Mouse (Mus musculus): ENCODE measurements at regions not wholly inside any gene's neighbourhood (a gene's known extent, or its start where the extent isn't known, plus 50 kb on each side); places are given as distances from the start of the nearest gene placed in this dataset.
"Not testable (repeated sequence)": the region's sequence is repeated elsewhere in the genome, so short reads cannot be mapped to it uniquely, and the experiment has no call there.

DNA sequence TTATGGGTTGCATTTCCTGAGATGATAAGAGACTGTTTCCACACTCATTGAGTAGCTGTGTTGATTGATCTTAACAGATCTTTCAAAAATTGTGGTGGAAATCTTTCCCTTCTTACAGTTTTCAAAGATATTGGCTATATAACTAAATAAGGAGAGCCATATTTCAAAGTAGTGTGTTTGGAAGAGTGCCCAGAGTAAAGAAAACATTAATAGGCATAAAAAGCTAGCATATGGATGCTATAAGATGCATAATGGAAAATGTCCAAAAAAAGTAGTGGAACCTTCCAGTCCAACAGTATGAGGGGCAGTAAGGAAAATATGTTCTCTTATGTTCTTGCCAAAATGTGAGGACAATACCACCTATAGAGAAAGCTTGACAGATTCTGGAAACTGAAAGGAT is 137.2 kb upstream of the Speer3 start:
- no peak for DNase-seq

DNA sequence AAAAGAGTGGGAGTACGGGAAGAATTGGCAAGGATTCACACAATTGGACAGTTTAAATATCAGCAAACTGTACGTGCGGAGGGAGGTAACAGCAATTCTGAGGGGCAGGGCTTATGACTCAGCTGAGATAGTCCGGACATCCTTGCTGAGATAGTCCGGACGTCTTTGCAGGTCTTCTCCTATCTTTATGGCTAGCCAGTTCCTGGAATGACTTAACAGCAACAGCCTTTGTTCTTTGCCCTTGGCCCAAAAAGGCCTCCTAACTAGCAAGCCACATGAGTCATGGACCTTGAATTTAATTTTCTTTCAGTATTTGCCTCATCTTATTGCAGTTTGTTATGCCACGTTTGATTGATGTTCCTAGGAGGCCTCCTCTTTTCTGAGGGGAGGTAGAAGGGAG is 133.1 kb upstream of the Speer3 start:
- not testable (repeated sequence) for DNase-seq

GRCm38 (mm10) chr5:13659514-13659913 is 131.9 kb upstream of the Speer3 start:
- DNase-seq: no peak

- peak; percentile 85 for DNase-seq
Measured at GRCm38 (mm10) chr5:13667444-13667843, 124.0 kb upstream of the Speer3 start.

DNA sequence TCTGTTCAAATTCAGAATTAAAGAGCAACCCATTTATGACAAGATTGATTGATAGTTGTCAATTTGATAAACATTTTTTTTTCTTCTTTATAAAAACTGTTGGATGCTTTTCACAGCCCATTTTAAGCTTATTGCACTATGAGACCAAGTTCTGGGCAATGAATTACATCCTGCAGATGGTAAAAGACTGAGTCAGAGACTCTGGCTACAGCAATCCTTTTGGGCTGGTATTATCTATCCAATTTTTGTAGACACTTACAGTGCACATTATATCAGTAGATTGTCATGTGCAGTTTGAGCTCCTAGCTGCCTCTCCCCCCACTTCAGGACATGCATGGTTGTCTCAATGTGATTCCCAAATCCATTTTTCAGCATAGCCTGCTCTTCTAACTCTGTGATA is 122.6 kb upstream of the Speer3 start:
- DNase-seq: peak; percentile 4

DNA sequence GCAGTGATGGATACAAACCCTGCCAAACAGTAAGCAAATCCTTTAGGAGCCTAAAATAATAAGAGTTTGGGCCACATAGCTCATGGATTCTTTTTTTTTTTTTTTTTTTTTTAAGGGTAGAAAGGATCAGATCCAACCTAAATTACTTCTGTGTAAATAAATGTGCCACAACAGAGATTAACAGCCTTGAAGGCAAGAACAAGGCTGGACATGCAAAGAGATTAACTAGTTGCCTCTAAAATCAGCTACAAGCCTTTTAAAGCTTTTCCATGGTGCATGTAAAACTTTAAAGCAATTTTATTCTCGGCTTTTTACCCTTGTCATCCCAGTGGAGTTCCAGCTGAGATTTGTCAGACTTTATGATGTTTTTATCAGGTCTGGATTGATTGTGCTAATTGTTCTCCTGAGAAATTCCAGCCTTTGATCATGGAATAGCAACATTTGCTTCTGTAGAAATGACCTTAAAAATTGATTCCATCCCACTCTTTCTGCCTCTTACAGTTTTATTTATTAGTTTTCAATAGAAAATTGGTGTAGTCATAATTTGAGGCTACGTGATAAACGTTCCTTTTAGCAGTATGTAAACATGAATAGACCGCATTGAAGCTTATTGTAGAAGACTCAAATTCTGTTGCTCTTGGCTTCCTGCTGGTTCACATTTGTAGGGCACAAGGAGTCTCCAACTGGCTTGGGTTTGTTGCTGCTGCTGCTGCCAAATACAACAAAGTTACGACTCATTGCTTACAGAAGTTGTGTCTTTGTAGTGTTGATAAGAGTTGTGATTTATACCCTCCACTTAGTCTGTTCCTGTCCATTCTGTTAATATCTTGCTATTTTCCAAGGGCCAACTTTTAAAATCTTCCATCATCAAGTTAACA is 100.3 kb upstream of the Speer3 start:
- DNase-seq: no peak

DNA sequence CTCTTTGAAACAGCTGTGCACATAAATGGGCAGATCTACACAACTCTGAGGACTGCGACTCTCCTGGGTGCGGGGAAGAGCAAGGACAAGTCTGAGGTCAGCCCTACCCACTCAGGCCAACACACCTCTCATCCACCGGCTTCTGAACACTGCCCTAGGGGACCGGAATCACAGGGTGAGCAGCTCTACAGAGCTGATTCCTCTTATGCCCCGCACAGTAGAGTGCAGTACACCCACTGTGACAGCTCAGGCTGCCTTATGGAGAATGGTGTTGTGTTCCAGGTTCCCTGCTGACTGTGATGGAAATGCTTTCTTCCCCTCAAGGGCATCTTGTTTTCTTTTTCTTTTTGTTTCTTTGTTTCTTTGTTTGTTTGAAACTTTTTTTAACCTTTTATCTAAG is 96.6 kb upstream of the Speer3 start:
- no peak for DNase-seq
